Mouse (Mus musculus) liver, embryonic 15.5 days (tissue): ENCODE results near the gene Ube2n. TPM values are rescaled to one million over a fixed set of nuclear protein-coding genes. Genes with fewer than 3 reads are reported as not detected.

Experiments used
- ATAC-seq: fragments of 200-750 bp; cut with Nextera tagmentation; 2 replicates; pipeline ENCODE4 v1.8.0; 2017; ENCODE audit warnings: moderate number of reproducible peaks, mild to moderate bottlenecking, moderate library complexity; ENCODE audit not compliant: insufficient read depth
- H3K27ac ChIP-seq: fragments of 300-500 bp; sonication (generic); replicated peaks from 2 replicates; pipeline ENCODE4 v1.5.1; 2015; ENCODE audit warnings: mild to moderate bottlenecking, inconsistent platforms
- H3K27me3 ChIP-seq: fragments of 300-500 bp; sonication (generic); 2 replicates; pipeline ENCODE4 v1.6.1; 2015; ENCODE audit warnings: mild to moderate bottlenecking, inconsistent platforms
- H3K36me3 ChIP-seq: fragments of 300-500 bp; sonication (generic); replicated peaks from 2 replicates; pipeline ENCODE4 v1.6.1; 2015; ENCODE audit warnings: moderate library complexity, mild to moderate bottlenecking, inconsistent platforms
- H3K4me1 ChIP-seq: fragments of 300-500 bp; sonication (generic); replicated peaks from 2 replicates; pipeline ENCODE4 v1.6.1; 2015; ENCODE audit warnings: inconsistent platforms
- H3K4me2 ChIP-seq: fragments of 300-500 bp; sonication (generic); 2 replicates; pipeline ENCODE4 v1.6.1; 2015; ENCODE audit warnings: moderate library complexity, mild to moderate bottlenecking, inconsistent platforms
- H3K4me3 ChIP-seq: fragments of 300-500 bp; sonication (generic); replicated peaks from 2 replicates; pipeline ENCODE4 v1.5.1; 2015; ENCODE audit warnings: mild to moderate bottlenecking, inconsistent platforms
- H3K9ac ChIP-seq: fragments of 300-500 bp; sonication (generic); 2 replicates; pipeline ENCODE4 v1.6.1; 2015; ENCODE audit warnings: moderate library complexity, mild to moderate bottlenecking, inconsistent platforms
- H3K9me3 ChIP-seq: fragments of 300-500 bp; sonication (generic); replicated peaks from 2 replicates; pipeline ENCODE4 v1.6.1; 2016; ENCODE audit warnings: inconsistent platforms
- WGBS: fragments of 180-500 bp; shearing (Covaris S2); methylation state at CpG from one replicate; pipeline ENCODE4 v1.1.7; 2015; ENCODE audit warnings: mixed read lengths; ENCODE audit not compliant: insufficient replicate concordance; 5-methylcytosine and 5-hydroxymethylcytosine counted together
- polyA plus RNA-seq: library from polyadenylated mRNA; unstranded; fragments of >200 nt; fragmentation: Nextera tagmentation; extraction: Ambion mirVana; gene quantifications from 2 replicates; pipeline ENCODE4 v1.2.1, GENCODE M21; 2015

The Ube2n gene
- polyA plus RNA-seq, 1 experiment from 2014 or later = 132 TPM

- ATAC-seq = no peak
- Histone ChIP-seq H3K4me3 (no peak overlapping the region), H3K9me3 (no peaks in the 10 kb centered on the region), H3K9ac (no peak overlapping the region), H3K27ac (no peak overlapping the region), H3K4me2 (no peak overlapping the region), H3K27me3 (no peaks in the 10 kb centered on the region), H3K36me3 (no peaks in the 10 kb centered on the region; the same call in 1 of the 2 replicates), H3K4me1 (peaks cover 30% of the 10 kb centered on the region)
- 80% methylated on average over 5 of the region's 5 CpGs for WGBS
Observed at GRCm38 (mm10) chr10:95525871-95526270, 10.9 kb downstream of the Ube2n start.

DNA sequence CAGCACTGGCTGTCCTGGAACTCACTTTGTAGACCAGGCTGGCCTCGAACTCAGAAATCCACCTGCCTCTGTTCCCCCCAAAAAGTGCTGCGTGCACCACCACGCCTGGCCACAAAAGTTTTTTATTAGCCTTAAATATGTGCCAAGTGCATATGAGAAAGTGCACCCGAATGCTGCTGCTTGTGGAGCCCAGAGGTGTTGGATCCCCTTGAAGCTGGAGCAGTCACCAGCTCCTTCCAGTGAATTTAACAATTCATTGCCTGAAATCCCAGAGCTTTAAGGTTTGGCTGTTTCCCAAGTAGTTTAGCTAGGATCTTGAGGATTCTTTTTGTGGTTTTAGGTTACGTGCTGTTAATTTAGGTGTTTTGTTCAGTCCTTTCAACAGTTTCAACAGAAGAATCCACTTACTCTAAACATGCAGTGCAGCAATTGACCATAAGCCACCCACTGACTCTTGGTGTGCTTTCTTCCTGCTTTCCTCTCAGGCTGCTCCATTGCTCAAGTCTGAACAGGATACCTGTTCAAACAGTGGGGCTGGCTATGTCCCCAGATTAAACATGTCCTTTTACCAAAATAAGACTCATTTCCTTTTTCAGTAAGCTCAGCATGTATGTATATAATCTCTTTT, 11.7 kb downstream of the Ube2n start:
- peaks cover 30% of the 10 kb centered on the region for H3K4me1 ChIP-seq
- ATAC-seq = no peak
- no peak overlapping the region for H3K9ac ChIP-seq
- WGBS = 69% methylated on average over 5 of the region's 5 CpGs
- no peaks in the 10 kb centered on the region; the same call in 1 of the 2 replicates for H3K36me3 ChIP-seq
- no peaks in the 10 kb centered on the region for H3K9me3 ChIP-seq
- no peak overlapping the region for H3K4me3 ChIP-seq
- H3K27ac ChIP-seq = no peak overlapping the region
- H3K4me2 ChIP-seq = no peak overlapping the region
- no peaks in the 10 kb centered on the region for H3K27me3 ChIP-seq

- H3K4me1 ChIP-seq = peaks cover 44% of the 10 kb centered on the region
- no peak overlapping the region for H3K4me3 ChIP-seq
- H3K9me3 ChIP-seq = no peaks in the 10 kb centered on the region
- no peak overlapping the region for H3K4me2 ChIP-seq
- no peak overlapping the region for H3K9ac ChIP-seq
- H3K27me3 ChIP-seq = no peaks in the 10 kb centered on the region
- H3K36me3 ChIP-seq = no peaks in the 10 kb centered on the region
- 66% methylated on average over 2 of the region's 2 CpGs for WGBS
- H3K27ac ChIP-seq = no peak overlapping the region
- ATAC-seq = no peak
Observed at GRCm38 (mm10) chr10:95530551-95531121, 15.7 kb downstream of the Ube2n start.

DNA sequence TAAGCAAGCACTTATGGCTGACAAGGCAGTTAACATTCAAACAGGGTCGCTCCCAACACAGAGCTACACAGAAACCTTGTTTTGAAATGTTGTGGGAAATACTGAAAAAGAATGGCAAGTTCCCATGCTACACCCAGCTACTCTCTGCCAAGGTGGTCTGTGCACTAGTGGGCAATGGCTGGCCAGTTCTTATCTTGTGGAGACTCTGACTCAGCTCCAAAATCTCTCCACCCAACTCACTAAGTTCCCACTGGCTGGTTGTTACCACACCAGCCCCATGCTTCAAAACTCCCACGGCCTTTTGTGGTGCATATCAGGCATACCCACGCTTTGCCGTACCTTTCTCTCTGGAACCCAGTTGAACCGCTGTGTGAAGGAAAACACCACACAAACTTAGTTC, 18.0 kb downstream of the Ube2n start:
- no peak overlapping the region for H3K9ac ChIP-seq
- no peak for ATAC-seq
- H3K4me2 ChIP-seq = no peak overlapping the region
- H3K9me3 ChIP-seq = no peaks in the 10 kb centered on the region
- no peaks in the 10 kb centered on the region for H3K27me3 ChIP-seq
- no peaks in the 10 kb centered on the region for H3K36me3 ChIP-seq
- WGBS = 49% methylated on average over 5 of the region's 5 CpGs
- H3K4me1 ChIP-seq = peaks cover 44% of the 10 kb centered on the region
- no peak overlapping the region for H3K4me3 ChIP-seq
- no peak overlapping the region for H3K27ac ChIP-seq

DNA sequence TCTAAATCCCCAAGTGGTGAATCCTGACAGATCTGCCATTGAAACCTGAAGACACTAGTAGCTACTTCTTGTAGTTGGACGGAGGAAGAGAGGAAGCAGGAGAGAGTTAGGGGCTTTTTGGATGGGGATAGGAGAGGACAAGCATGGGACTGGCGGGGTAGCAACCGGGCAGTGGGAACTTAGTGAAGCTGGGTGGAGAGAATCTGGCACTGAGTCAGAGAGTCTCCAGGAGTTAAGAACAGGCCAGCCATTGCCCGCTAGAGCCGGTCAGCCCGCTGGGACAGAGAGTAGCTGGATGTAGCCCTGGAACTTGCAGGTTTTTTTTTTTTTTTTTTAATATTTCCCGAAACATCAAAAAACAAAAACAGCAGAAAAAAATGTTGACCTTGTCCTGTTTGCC, 18.4 kb downstream of the Ube2n start:
- no peaks in the 10 kb centered on the region for H3K9me3 ChIP-seq
- H3K27me3 ChIP-seq = no peaks in the 10 kb centered on the region
- no peak overlapping the region for H3K9ac ChIP-seq
- H3K27ac ChIP-seq = no peak overlapping the region
- no peaks in the 10 kb centered on the region for H3K36me3 ChIP-seq
- WGBS = 82% methylated on average over 7 of the region's 7 CpGs
- no peak overlapping the region for H3K4me2 ChIP-seq
- H3K4me3 ChIP-seq = no peak overlapping the region
- H3K4me1 ChIP-seq = peaks cover 45% of the 10 kb centered on the region
- no peak for ATAC-seq

- no peak for ATAC-seq
- peaks cover 44% of the 10 kb centered on the region for H3K4me1 ChIP-seq
- no peak overlapping the region for H3K9ac ChIP-seq
- WGBS = 69% methylated on average over 8 of the region's 8 CpGs
- no peak overlapping the region for H3K27ac ChIP-seq
- H3K4me2 ChIP-seq = no peak overlapping the region
- H3K36me3 ChIP-seq = no peaks in the 10 kb centered on the region
- H3K4me3 ChIP-seq = no peak overlapping the region
- no peaks in the 10 kb centered on the region for H3K27me3 ChIP-seq
- H3K9me3 ChIP-seq = no peaks in the 10 kb centered on the region
Observed at GRCm38 (mm10) chr10:95535399-95536221, 20.7 kb downstream of the Ube2n start.

- no peak overlapping the region for H3K4me2 ChIP-seq
- H3K4me1 ChIP-seq = peaks cover 44% of the 10 kb centered on the region
- no peak overlapping the region for H3K4me3 ChIP-seq
- H3K9me3 ChIP-seq = no peaks in the 10 kb centered on the region
- no peak overlapping the region for H3K27ac ChIP-seq
- H3K9ac ChIP-seq = no peak overlapping the region
- H3K27me3 ChIP-seq = no peaks in the 10 kb centered on the region
- 42% methylated on average over 6 of the region's 6 CpGs for WGBS
- no peaks in the 10 kb centered on the region for H3K36me3 ChIP-seq
- ATAC-seq = no peak
Observed at GRCm38 (mm10) chr10:95536222-95536541, 21.2 kb downstream of the Ube2n start.

DNA sequence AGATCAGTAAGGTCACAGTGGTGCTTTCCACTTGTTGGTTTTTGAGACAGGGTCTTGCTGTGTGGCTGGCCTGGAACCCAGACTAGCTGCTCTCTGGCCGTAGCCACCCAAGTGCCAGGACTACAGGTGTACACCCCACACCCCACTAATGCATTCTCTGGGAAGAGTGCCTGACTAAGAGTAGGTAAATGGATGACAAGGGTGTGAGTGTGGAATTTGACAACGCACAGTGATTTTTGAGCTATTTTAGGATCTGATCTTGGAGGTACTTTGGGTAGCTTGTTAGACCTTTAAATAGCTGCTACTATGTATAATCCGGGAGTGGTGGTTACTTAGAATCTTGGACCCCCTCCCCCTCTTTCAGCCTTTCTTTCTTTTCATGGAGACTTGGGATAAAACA, 24.3 kb downstream of the Ube2n start:
- H3K27ac ChIP-seq = no peak overlapping the region
- peaks cover 12% of the 10 kb centered on the region for H3K36me3 ChIP-seq
- H3K9me3 ChIP-seq = no peaks in the 10 kb centered on the region
- no peak overlapping the region for H3K4me3 ChIP-seq
- H3K9ac ChIP-seq = no peak overlapping the region
- 78% methylated on average over 3 of the region's 3 CpGs for WGBS
- H3K4me2 ChIP-seq = no peak overlapping the region
- no peak for ATAC-seq
- H3K4me1 ChIP-seq = peaks cover 30% of the 10 kb centered on the region
- no peaks in the 10 kb centered on the region for H3K27me3 ChIP-seq

GRCm38 (mm10) chr10:95539841-95540240, 24.9 kb downstream of the Ube2n start:
- H3K9me3 ChIP-seq = no peaks in the 10 kb centered on the region
- no peak overlapping the region for H3K9ac ChIP-seq
- no peak overlapping the region for H3K4me3 ChIP-seq
- ATAC-seq = no peak
- peaks cover 27% of the 10 kb centered on the region for H3K4me1 ChIP-seq
- H3K27me3 ChIP-seq = no peaks in the 10 kb centered on the region
- no peak overlapping the region for H3K27ac ChIP-seq
- H3K36me3 ChIP-seq = peaks cover 18% of the 10 kb centered on the region
- WGBS = 88% methylated on average over 3 of the region's 3 CpGs
- no peak overlapping the region for H3K4me2 ChIP-seq

- no peak overlapping the region for H3K27ac ChIP-seq
- peaks cover 48% of the 10 kb centered on the region for H3K36me3 ChIP-seq
- WGBS = 90% methylated on average over 4 of the region's 4 CpGs
- no peak overlapping the region for H3K4me2 ChIP-seq
- H3K4me1 ChIP-seq = peaks cover 16% of the 10 kb centered on the region
- no peak overlapping the region for H3K4me3 ChIP-seq
- no peak for ATAC-seq
- H3K9me3 ChIP-seq = no peaks in the 10 kb centered on the region
- H3K9ac ChIP-seq = no peak overlapping the region
- H3K27me3 ChIP-seq = no peaks in the 10 kb centered on the region
Observed at GRCm38 (mm10) chr10:95542916-95543315, 28.0 kb downstream of the Ube2n start.

DNA sequence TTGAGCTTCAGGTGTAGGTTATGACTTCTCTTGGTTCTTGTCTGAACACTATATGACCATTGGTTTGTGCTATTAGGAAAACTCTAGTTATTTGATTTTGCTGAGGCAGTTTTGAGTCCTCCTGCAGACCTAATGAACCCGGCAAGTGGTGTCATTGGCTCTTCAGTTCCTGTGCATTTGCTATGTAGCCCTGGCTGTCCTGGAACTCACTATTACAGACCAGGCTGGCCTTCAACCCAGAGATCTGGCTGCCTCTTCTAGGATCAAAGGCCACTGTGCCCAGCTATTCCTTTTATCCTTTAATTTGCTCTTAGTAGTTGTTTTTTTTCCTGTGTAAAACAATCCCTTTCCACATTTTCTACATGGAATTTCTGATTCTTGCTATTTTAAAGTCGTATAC, 28.4 kb downstream of the Ube2n start:
- peaks cover 53% of the 10 kb centered on the region for H3K36me3 ChIP-seq

More for the DNA sequence above, 28.4 kb downstream of the Ube2n start:
- no peak overlapping the region for H3K4me3 ChIP-seq
- H3K9me3 ChIP-seq = no peaks in the 10 kb centered on the region
- 87% methylated on average over 2 of the region's 2 CpGs for WGBS
- H3K4me1 ChIP-seq = peaks cover 11% of the 10 kb centered on the region
- ATAC-seq = no peak
- H3K9ac ChIP-seq = no peak overlapping the region
- no peak overlapping the region for H3K27ac ChIP-seq
- no peak overlapping the region for H3K4me2 ChIP-seq
- no peaks in the 10 kb centered on the region for H3K27me3 ChIP-seq
